Mouse (Mus musculus) thymus, postnatal 4 days (tissue): ENCODE data around the gene Cyp4f13.

Source experiments
- DNase-seq: peaks from one replicate; pipeline ENCODE4 v3.0.0; 2021

Gene Cyp4f13

GRCm38 (mm10) chr17:32904414-32904813 lies 42.8 kb downstream of the Cyp4f13 start:
- DNase-seq = peak; percentile 21

DNA sequence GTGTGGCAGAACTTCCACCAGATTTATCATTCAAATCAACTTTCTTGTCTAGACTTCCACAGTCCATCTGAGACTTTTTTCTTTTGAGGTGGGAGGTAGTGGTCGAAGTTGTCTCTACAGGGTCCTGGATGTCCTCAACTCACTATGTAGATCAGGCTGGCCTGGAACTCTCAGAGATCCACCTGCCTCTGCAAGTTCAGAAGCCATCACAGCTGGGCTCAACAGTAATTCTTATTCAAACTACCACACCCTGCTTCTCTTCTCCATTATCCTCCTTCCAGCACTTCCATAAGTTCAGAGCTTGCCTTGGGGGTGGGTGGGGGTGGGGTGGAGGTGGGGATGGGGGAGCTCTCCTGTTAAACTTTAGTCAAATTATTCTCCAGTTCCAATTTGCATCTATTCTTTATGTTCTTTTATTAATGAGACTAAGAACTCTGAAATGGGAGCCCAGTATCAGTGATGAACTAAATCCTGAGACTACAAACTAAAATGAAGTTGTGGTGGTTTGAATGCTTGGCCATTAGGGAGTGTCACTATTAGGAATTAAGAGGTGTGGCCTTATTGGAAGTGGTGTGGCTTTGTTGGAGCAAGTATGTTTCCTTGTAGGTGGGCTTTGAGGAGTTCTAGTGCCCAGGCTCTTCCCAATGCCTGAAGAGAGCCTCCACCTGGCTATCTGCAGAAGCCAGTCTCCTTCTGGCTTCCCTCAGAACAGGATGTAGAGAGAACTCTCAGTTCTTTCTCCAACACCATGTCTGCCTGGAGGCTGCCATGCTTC lies 45.3 kb downstream of the Cyp4f13 start:
- DNase-seq = no peak

- no peak for DNase-seq
Observed at GRCm38 (mm10) chr17:32895421-32895820, 51.8 kb downstream of the Cyp4f13 start.

DNA sequence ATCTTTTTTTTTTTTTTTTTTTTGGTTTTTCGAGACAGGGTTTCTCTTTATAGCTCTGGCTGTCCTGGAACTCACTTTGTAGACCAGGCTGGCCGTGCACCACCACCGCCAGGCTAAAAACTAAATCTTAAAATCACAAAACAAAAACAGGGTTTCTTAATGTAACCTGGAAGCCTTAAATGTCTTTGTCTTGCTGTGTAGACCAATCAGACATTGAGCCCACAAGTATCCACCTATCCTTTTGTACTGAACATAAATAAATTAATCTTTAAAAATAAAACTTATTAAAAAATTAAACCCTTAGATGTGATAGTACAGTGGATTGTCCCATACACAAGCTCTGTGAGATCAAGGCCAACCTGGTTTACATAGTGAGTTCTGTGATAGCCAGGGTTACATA lies 53.3 kb downstream of the Cyp4f13 start:
- DNase-seq = no peak

GRCm38 (mm10) chr17:32891239-32892180 lies 55.7 kb downstream of the Cyp4f13 start, which contains the start of gene Zfp870:
Zfp870 (minus strand) TSS chr17:32891642.
- peak; percentile 87 for DNase-seq

- no peak for DNase-seq
Observed at GRCm38 (mm10) chr17:32890852-32891238, 56.4 kb downstream of the Cyp4f13 start.

- no peak for DNase-seq
Observed at GRCm38 (mm10) chr17:32889611-32890010, 57.6 kb downstream of the Cyp4f13 start.

DNA sequence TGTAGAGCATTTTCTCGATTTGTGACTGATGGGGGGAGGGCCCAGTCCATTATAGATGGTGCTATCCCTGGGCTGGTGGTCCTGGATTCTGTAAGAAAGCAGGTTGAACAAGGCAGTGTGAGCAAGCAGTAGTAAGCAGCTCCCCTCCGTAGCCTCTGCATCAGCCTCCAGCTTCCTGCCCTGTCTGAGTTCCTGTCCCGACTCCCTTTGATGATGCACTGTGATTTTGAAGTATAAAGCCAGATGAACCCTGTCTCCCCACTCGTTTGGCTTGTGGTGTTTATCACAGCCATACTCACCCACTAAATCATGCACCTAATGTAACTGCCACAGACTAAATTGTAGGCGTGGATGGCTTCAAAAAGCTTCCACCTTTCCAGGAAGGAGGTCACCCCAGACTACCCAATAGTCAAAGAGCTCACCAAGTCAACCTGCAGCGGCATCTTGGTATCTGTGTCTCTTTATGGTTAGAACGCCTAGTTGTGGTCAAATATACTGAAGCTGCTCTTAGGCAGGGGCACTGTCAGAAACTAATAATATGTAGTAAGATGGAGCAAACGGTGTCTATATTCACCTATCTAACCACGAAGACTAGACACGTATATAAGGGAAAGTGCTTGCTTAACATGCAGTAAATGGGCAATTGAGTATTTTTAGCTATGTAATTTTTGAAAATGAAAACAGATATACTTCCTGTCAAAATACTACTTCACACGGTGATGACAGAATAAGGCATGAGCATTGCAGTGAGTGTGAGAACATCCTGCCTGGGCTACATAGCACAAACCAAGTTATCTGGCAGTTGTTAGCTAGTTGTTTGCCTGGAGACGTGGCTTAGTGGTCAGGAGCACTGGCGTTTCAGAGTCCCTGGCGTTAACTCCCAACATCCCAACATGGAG lies 66.6 kb downstream of the Cyp4f13 start:
- no peak for DNase-seq

DNA sequence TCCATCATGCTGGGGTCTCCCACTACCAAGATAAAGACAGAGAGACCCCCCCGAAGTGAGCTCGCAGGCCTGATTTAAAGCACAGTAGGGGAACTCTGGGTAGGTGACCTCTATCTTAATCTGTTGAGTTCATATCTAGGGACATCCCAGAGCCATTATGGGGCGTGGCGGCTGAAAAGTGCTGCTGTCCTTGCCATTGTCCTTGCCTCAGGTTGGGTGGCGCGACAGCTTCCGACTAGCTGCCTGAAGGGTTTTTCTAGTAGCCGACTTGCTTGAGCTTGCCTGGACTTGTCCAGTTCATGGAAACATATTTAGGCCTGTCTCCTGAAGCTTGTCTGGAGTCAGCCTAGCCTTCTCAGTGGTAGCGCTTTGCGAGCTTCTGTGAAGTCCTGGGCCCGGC lies 68.4 kb downstream of the Cyp4f13 start:
- no peak for DNase-seq

- DNase-seq = no peak
Observed at GRCm38 (mm10) chr17:32877471-32878171, 69.6 kb downstream of the Cyp4f13 start.
